Mouse (Mus musculus) liver, embryonic 14.5 days (tissue): Measurements from ENCODE around the gene Tpst1. TPM values are rescaled to one million over a fixed set of nuclear protein-coding genes. Genes with fewer than 3 reads are reported as not detected.

Source experiments
- ATAC-seq: fragments of 200-750 bp; cut with Nextera tagmentation; 2 replicates; pipeline ENCODE4 v1.8.0; 2017; ENCODE audit warnings: moderate number of reproducible peaks, mild to moderate bottlenecking, moderate library complexity; ENCODE audit not compliant: insufficient read depth
- DNase-seq, 3 experiments: peaks; one replicate each; pipeline ENCODE4 v3.0.0-alpha.2; 2012 to 2013; ENCODE audit warnings: low read depth in 3 of 3, low spot score in 3 of 3
- H3K27ac ChIP-seq: fragments of 300-500 bp; sonication (generic); 2 replicates; pipeline ENCODE4 v1.5.1; 2014; ENCODE audit warnings: moderate library complexity, mild to moderate bottlenecking, control low read depth, inconsistent platforms
- H3K27me3 ChIP-seq: fragments of 300-500 bp; sonication (generic); 2 replicates; pipeline ENCODE4 v1.6.1; 2014; ENCODE audit warnings: mild to moderate bottlenecking, low read length, moderate library complexity; ENCODE audit not compliant: control insufficient read depth, insufficient read depth
- H3K36me3 ChIP-seq: fragments of 300-500 bp; sonication (generic); replicated peaks from 2 replicates; pipeline ENCODE4 v1.6.1; 2014; ENCODE audit warnings: low read depth; ENCODE audit not compliant: control insufficient read depth, insufficient read depth
- H3K4me1 ChIP-seq, 2 experiments: fragments of 200-500 bp in 1 of 2; fragments of 300-500 bp in 1 of 2; sonication (generic) in 1 of 2; replicated peaks; 2 replicates each; pipeline ENCODE4 v1.6.1; 2012 to 2014; ENCODE audit warnings: antibody characterized with exemption in 1 of 2, inconsistent platforms in 1 of 2, low read length in 1 of 2; ENCODE audit not compliant: control insufficient read depth in 2 of 2, insufficient read depth in 2 of 2
- H3K4me2 ChIP-seq: fragments of 300-500 bp; sonication (generic); 2 replicates; pipeline ENCODE4 v1.6.1; 2014; ENCODE audit warnings: low read depth, mild to moderate bottlenecking, control low read depth, moderate library complexity
- H3K4me3 ChIP-seq, 2 experiments: fragments of 200-500 bp in 1 of 2; fragments of 300-500 bp in 1 of 2; sonication (generic) in 1 of 2; 2 replicates each; pipeline ENCODE4 v1.5.1; 2012 to 2014; ENCODE audit warnings: low read depth in 2 of 2, low read length in 2 of 2, mild to moderate bottlenecking in 2 of 2, control low read depth in 1 of 2, inconsistent platforms in 1 of 2, moderate library complexity in 1 of 2; ENCODE audit not compliant: insufficient read depth in 1 of 2
- H3K9ac ChIP-seq: fragments of 300-500 bp; sonication (generic); replicated peaks from 2 replicates; pipeline ENCODE4 v1.6.1; 2014; ENCODE audit warnings: mild to moderate bottlenecking, control low read depth, moderate library complexity
- H3K9me3 ChIP-seq: fragments of 300-500 bp; sonication (generic); 2 replicates; pipeline ENCODE4 v1.6.1; 2016; ENCODE audit warnings: low read length, mixed read lengths; ENCODE audit not compliant: control insufficient read depth
- CTCF ChIP-seq: IDR thresholded peaks from 2 replicates; pipeline ENCODE4 v1.5.1; 2016; ENCODE audit warnings: antibody characterized with exemption, low read depth, control low read depth
- EP300 ChIP-seq: IDR thresholded peaks from 2 replicates; pipeline ENCODE4 v1.6.1; 2016; ENCODE audit warnings: antibody characterized with exemption, low read depth
- WGBS: fragments of 180-500 bp; shearing (Covaris S2); extraction: QIAGEN DNeasy Blood & Tissue Kit; methylation state at CpG from one replicate; pipeline ENCODE4 v1.1.7; 2014; ENCODE audit not compliant: insufficient replicate concordance; 5-methylcytosine and 5-hydroxymethylcytosine counted together
- polyA plus RNA-seq, 2 experiments: library from polyadenylated mRNA; depleted of rRNA in 1 of 2; stranded (reverse) in 1 of 2; unstranded in 1 of 2; fragments of >200 nt; fragmentation: Nextera tagmentation in 1 of 2; extraction: Ambion mirVana in 1 of 2; gene quantifications; 2 replicates each; pipeline versions ENCODE4 v1.2.1 to v1.2.3; 2012 to 2014

The Tpst1 gene
- polyA plus RNA-seq, 2 experiments = 10.0 to 22.8 TPM

GRCm38 (mm10) chr5:130041262-130041661, 31.9 kb upstream of the Tpst1 start:
- TF ChIP-seq CTCF (no peak), EP300 (no peak)
- no peak overlapping the region for H3K27ac ChIP-seq
- H3K36me3 ChIP-seq = peaks cover 37% of the 10 kb centered on the region
- H3K4me3 ChIP-seq = no peak overlapping the region
- DNase-seq = no peak
- H3K9ac ChIP-seq = no peak overlapping the region
- no peaks in the 10 kb centered on the region; a peak in 1 of 4 replicates for H3K4me1 ChIP-seq
- H3K27me3 ChIP-seq = no peaks in the 10 kb centered on the region
- no peak overlapping the region for H3K4me2 ChIP-seq
- 67% methylated on average over 4 of the region's 4 CpGs for WGBS
- ATAC-seq = no peak
- no peaks in the 10 kb centered on the region for H3K9me3 ChIP-seq

- Histone ChIP-seq H3K9ac (no peak overlapping the region; the same call in 1 of the 2 replicates), H3K4me3 (no peak overlapping the region), H3K27me3 (no peaks in the 10 kb centered on the region), H3K4me1 (no peaks in the 10 kb centered on the region; a peak in 1 of 4 replicates), H3K36me3 (peaks cover 45% of the 10 kb centered on the region), H3K27ac (no peak overlapping the region), H3K4me2 (no peak overlapping the region), H3K9me3 (no peaks in the 10 kb centered on the region)
- TF ChIP-seq CTCF = no peak
- no peak for TF ChIP-seq EP300
- 88% methylated on average over 3 of the region's 3 CpGs for WGBS
- no peak for DNase-seq
- no peak for ATAC-seq
These were observed 29.4 kb upstream of the Tpst1 start for GRCm38 (mm10) chr5:130043741-130044140.

GRCm38 (mm10) chr5:130044201-130044695, 28.9 kb upstream of the Tpst1 start:
- no peak for DNase-seq
- peak; percentile 54; the same call in 1 of the 2 replicates for ATAC-seq
- no peaks in the 10 kb centered on the region; a peak in 1 of 4 replicates for H3K4me1 ChIP-seq
- no peak overlapping the region for H3K9ac ChIP-seq
- no peak overlapping the region for H3K4me3 ChIP-seq
- H3K9me3 ChIP-seq = no peaks in the 10 kb centered on the region
- TF ChIP-seq CTCF = peak; percentile 67
- no peak for TF ChIP-seq EP300
- no peaks in the 10 kb centered on the region for H3K27me3 ChIP-seq
- no peak overlapping the region for H3K27ac ChIP-seq
- no peak overlapping the region for H3K4me2 ChIP-seq
- H3K36me3 ChIP-seq = peaks cover 49% of the 10 kb centered on the region
- WGBS = 71% methylated on average over 7 of the region's 7 CpGs

GRCm38 (mm10) chr5:130046100-130046499, 27.0 kb upstream of the Tpst1 start:
- ATAC-seq (no peak), DNase-seq (no peak)
- TF ChIP-seq CTCF (no peak), EP300 (no peak)
- H3K27me3 ChIP-seq = no peaks in the 10 kb centered on the region
- no peaks in the 10 kb centered on the region for H3K9me3 ChIP-seq
- no peak overlapping the region for H3K27ac ChIP-seq
- WGBS = 84% methylated on average over 7 of the region's 7 CpGs
- no peak overlapping the region for H3K9ac ChIP-seq
- no peaks in the 10 kb centered on the region; a peak in 1 of 4 replicates for H3K4me1 ChIP-seq
- H3K4me3 ChIP-seq = no peak overlapping the region
- H3K36me3 ChIP-seq = peaks cover 48% of the 10 kb centered on the region
- no peak overlapping the region for H3K4me2 ChIP-seq

GRCm38 (mm10) chr5:130046589-130046988, 26.5 kb upstream of the Tpst1 start:
- peaks cover 46% of the 10 kb centered on the region for H3K36me3 ChIP-seq
- no peaks in the 10 kb centered on the region for H3K27me3 ChIP-seq
- no peaks in the 10 kb centered on the region; a peak in 1 of 4 replicates for H3K4me1 ChIP-seq
- H3K27ac ChIP-seq = no peak overlapping the region
- no peak overlapping the region for H3K9ac ChIP-seq
- no peaks in the 10 kb centered on the region for H3K9me3 ChIP-seq
- ATAC-seq (no peak), DNase-seq (no peak)
- WGBS = 84% methylated on average over 10 of the region's 10 CpGs
- TF ChIP-seq CTCF = no peak
- no peak overlapping the region for H3K4me2 ChIP-seq
- no peak overlapping the region for H3K4me3 ChIP-seq
